Mouse (Mus musculus): ENCODE results near the gene Gm49394.

GRCm38 (mm10) chr7:142668328-142668727 is 1.4 kb downstream of the Gm49394 start:
- TF ChIP-seq CTCF (IDR thresholded peaks at IDR 0.05; ENCODE audit: borderline replicate concordance, insufficient read depth, low read depth, low read length) = no peak
- TF ChIP-seq POLR2A (IDR thresholded peaks at IDR 0.05; ENCODE audit: borderline replicate concordance, insufficient read depth, low read length) = no peak
